Mouse (Mus musculus): ENCODE measurements around the gene Gadd45b. TPM values are rescaled to one million over a fixed set of nuclear protein-coding genes. Genes with fewer than 3 reads are reported as not detected.

The Gadd45b gene
- polyA plus RNA-seq, 1 experiment: 29.7 TPM

- peaks cover 47% of the 10 kb centered on the region for H3K4me1 ChIP-seq (ENCODE audit: control insufficient read depth, insufficient read depth, insufficient read length, low read length)
- no peak overlapping the region for H3K27ac ChIP-seq (ENCODE audit: insufficient read depth, low read depth, low read length)
- H3K36me3 ChIP-seq (ENCODE audit: control insufficient read depth, insufficient read depth, low read length): no peaks in the 10 kb centered on the region
- TF ChIP-seq CTCF (IDR thresholded peaks at IDR 0.05; ENCODE audit: extremely low read depth, insufficient read length, insufficient replicate concordance, low read depth, low read length): no peak
- no peak for TF ChIP-seq POLR2A (IDR thresholded peaks at IDR 0.05; ENCODE audit: low read depth, low read length)
- H3K4me3 ChIP-seq (ENCODE audit: low read depth, low read length): no peak overlapping the region
- no peaks in the 10 kb centered on the region for H3K27me3 ChIP-seq (ENCODE audit: control insufficient read depth, insufficient read depth, low read length)
- WGBS: 65% methylated on average over 8 of the region's 8 CpGs
Measured at GRCm38 (mm10) chr10:80942919-80943318, 13.0 kb downstream of the Gadd45b start.

- H3K36me3 ChIP-seq (ENCODE audit: control insufficient read depth, insufficient read depth, low read length): no peaks in the 10 kb centered on the region
- TF ChIP-seq POLR2A (IDR thresholded peaks at IDR 0.05; ENCODE audit: low read depth, low read length) (no peak), CTCF (IDR thresholded peaks at IDR 0.05; ENCODE audit: extremely low read depth, insufficient read length, insufficient replicate concordance, low read depth, low read length) (no peak)
- H3K4me1 ChIP-seq (ENCODE audit: control insufficient read depth, insufficient read depth, insufficient read length, low read length): peaks cover 46% of the 10 kb centered on the region
- H3K27me3 ChIP-seq (ENCODE audit: control insufficient read depth, insufficient read depth, low read length): no peaks in the 10 kb centered on the region
- H3K4me3 ChIP-seq (ENCODE audit: low read depth, low read length): no peak overlapping the region
- no peak overlapping the region for H3K27ac ChIP-seq (ENCODE audit: insufficient read depth, low read depth, low read length)
- 60% methylated on average over 9 of the region's 9 CpGs for WGBS
Measured at GRCm38 (mm10) chr10:80943701-80944100, 13.8 kb downstream of the Gadd45b start.

GRCm38 (mm10) chr10:80944231-80944630 lies 14.4 kb downstream of the Gadd45b start:
- no peak overlapping the region for H3K4me3 ChIP-seq (ENCODE audit: low read depth, low read length)

GRCm38 (mm10) chr10:80946684-80947437 lies 17.0 kb downstream of the Gadd45b start:
- WGBS: 69% methylated on average over 14 of the region's 14 CpGs
- no peaks in the 10 kb centered on the region for H3K27me3 ChIP-seq (ENCODE audit: control insufficient read depth, insufficient read depth, low read length)
- H3K4me3 ChIP-seq (ENCODE audit: low read depth, low read length): no peak overlapping the region
- peak; percentile 59; the same call in 1 of the 2 replicates for TF ChIP-seq CTCF (IDR thresholded peaks at IDR 0.05; ENCODE audit: extremely low read depth, insufficient read length, insufficient replicate concordance, low read depth, low read length)
- TF ChIP-seq POLR2A (IDR thresholded peaks at IDR 0.05; ENCODE audit: low read depth, low read length): no peak
- H3K27ac ChIP-seq (ENCODE audit: insufficient read depth, low read depth, low read length): no peak overlapping the region
- peaks cover 25% of the 10 kb centered on the region for H3K4me1 ChIP-seq (ENCODE audit: control insufficient read depth, insufficient read depth, insufficient read length, low read length)
- H3K36me3 ChIP-seq (ENCODE audit: control insufficient read depth, insufficient read depth, low read length): no peaks in the 10 kb centered on the region

More at GRCm38 (mm10) chr10:80944231-80944630, 14.4 kb downstream of the Gadd45b start:
- H3K4me1 ChIP-seq (ENCODE audit: control insufficient read depth, insufficient read depth, insufficient read length, low read length): peaks cover 45% of the 10 kb centered on the region
- no peak overlapping the region for H3K27ac ChIP-seq (ENCODE audit: insufficient read depth, low read depth, low read length)
- TF ChIP-seq CTCF (IDR thresholded peaks at IDR 0.05; ENCODE audit: extremely low read depth, insufficient read length, insufficient replicate concordance, low read depth, low read length): no peak
- TF ChIP-seq POLR2A (IDR thresholded peaks at IDR 0.05; ENCODE audit: low read depth, low read length): no peak
- H3K36me3 ChIP-seq (ENCODE audit: control insufficient read depth, insufficient read depth, low read length): no peaks in the 10 kb centered on the region
- 86% methylated on average over 5 of the region's 5 CpGs for WGBS
- no peaks in the 10 kb centered on the region for H3K27me3 ChIP-seq (ENCODE audit: control insufficient read depth, insufficient read depth, low read length)

- Histone ChIP-seq H3K27me3 (ENCODE audit: control insufficient read depth, insufficient read depth, low read length) (no peaks in the 10 kb centered on the region), H3K4me3 (ENCODE audit: low read depth, low read length) (no peak overlapping the region), H3K27ac (ENCODE audit: insufficient read depth, low read depth, low read length) (peak overlapping the region; percentile 30; the same call in 1 of the 2 replicates), H3K4me1 (ENCODE audit: control insufficient read depth, insufficient read depth, insufficient read length, low read length) (peaks cover 25% of the 10 kb centered on the region), H3K36me3 (ENCODE audit: control insufficient read depth, insufficient read depth, low read length) (no peaks in the 10 kb centered on the region)
- no peak for TF ChIP-seq POLR2A (IDR thresholded peaks at IDR 0.05; ENCODE audit: low read depth, low read length)
- no peak for TF ChIP-seq CTCF (IDR thresholded peaks at IDR 0.05; ENCODE audit: extremely low read depth, insufficient read length, insufficient replicate concordance, low read depth, low read length)
- 12% methylated on average over 2 of the region's 2 CpGs for WGBS
Measured at GRCm38 (mm10) chr10:80947802-80948201, 17.9 kb downstream of the Gadd45b start.

- TF ChIP-seq POLR2A (IDR thresholded peaks at IDR 0.05; ENCODE audit: low read depth, low read length): no peak
- TF ChIP-seq CTCF (IDR thresholded peaks at IDR 0.05; ENCODE audit: extremely low read depth, insufficient read length, insufficient replicate concordance, low read depth, low read length): no peak
- Histone ChIP-seq H3K27ac (ENCODE audit: insufficient read depth, low read depth, low read length) (peak overlapping the region; percentile 30; the same call in 1 of the 2 replicates), H3K36me3 (ENCODE audit: control insufficient read depth, insufficient read depth, low read length) (no peaks in the 10 kb centered on the region), H3K27me3 (ENCODE audit: control insufficient read depth, insufficient read depth, low read length) (no peaks in the 10 kb centered on the region), H3K4me1 (ENCODE audit: control insufficient read depth, insufficient read depth, insufficient read length, low read length) (peaks cover 22% of the 10 kb centered on the region), H3K4me3 (ENCODE audit: low read depth, low read length) (no peak overlapping the region)
- WGBS: 5% methylated on average over 6 of the region's 6 CpGs
Measured at GRCm38 (mm10) chr10:80948570-80948969, 18.7 kb downstream of the Gadd45b start.

- 65% methylated on average over 3 of the region's 3 CpGs for WGBS
- Histone ChIP-seq H3K27me3 (ENCODE audit: control insufficient read depth, insufficient read depth, low read length) (no peaks in the 10 kb centered on the region), H3K4me3 (ENCODE audit: low read depth, low read length) (no peak overlapping the region), H3K4me1 (ENCODE audit: control insufficient read depth, insufficient read depth, insufficient read length, low read length) (peaks cover 22% of the 10 kb centered on the region), H3K36me3 (ENCODE audit: control insufficient read depth, insufficient read depth, low read length) (no peaks in the 10 kb centered on the region), H3K27ac (ENCODE audit: insufficient read depth, low read depth, low read length) (no peak overlapping the region)
- TF ChIP-seq CTCF (IDR thresholded peaks at IDR 0.05; ENCODE audit: extremely low read depth, insufficient read length, insufficient replicate concordance, low read depth, low read length) (no peak), POLR2A (IDR thresholded peaks at IDR 0.05; ENCODE audit: low read depth, low read length) (no peak)
Measured at GRCm38 (mm10) chr10:80949081-80949480, 19.2 kb downstream of the Gadd45b start.

All from small intestine, adult 2 months (tissue).